Mouse (Mus musculus): ENCODE measurements around the gene Nr0b2. TPM values are rescaled to one million over a fixed set of nuclear protein-coding genes. Genes with fewer than 3 reads are reported as not detected.

Gene Nr0b2
- polyA plus RNA-seq, 1 experiment from 2014 or later: 3.3 TPM

- peaks cover under 1% of the 10 kb centered on the region; the same call in 1 of the 2 replicates for H3K4me1 ChIP-seq (ENCODE audit: control insufficient read depth, insufficient read depth, low read length)
- no peak overlapping the region for H3K4me2 ChIP-seq (replicated peaks; ENCODE audit: low read depth, low read length)
- no peaks in the 10 kb centered on the region for H3K27me3 ChIP-seq (ENCODE audit: control insufficient read depth, insufficient read depth, low read length)
- H3K36me3 ChIP-seq (ENCODE audit: control insufficient read depth, insufficient read depth, low read length): no peaks in the 10 kb centered on the region
- no peaks in the 10 kb centered on the region for H3K9me3 ChIP-seq (ENCODE audit: control insufficient read depth, low read depth, low read length)
- ATAC-seq (ENCODE audit: insufficient number of reproducible peaks, insufficient read depth, low FRiP score, low read depth): no peak
- no peak overlapping the region for H3K9ac ChIP-seq (replicated peaks; ENCODE audit: low read depth, low read length)
- H3K4me3 ChIP-seq (ENCODE audit: low read depth, low read length): no peak overlapping the region
- no peak overlapping the region for H3K27ac ChIP-seq (ENCODE audit: low read length)
- 48% methylated on average over 10 of the region's 10 CpGs for WGBS
Measured at GRCm38 (mm10) chr4:133570066-133570466, 16.9 kb downstream of the Nr0b2 start.

- H3K27me3 ChIP-seq (ENCODE audit: control insufficient read depth, insufficient read depth, low read length): no peaks in the 10 kb centered on the region
- peak within 1 kb of the TSS; percentile 93 for H3K4me2 ChIP-seq (replicated peaks; ENCODE audit: low read depth, low read length)
- H3K4me1 ChIP-seq (ENCODE audit: control insufficient read depth, insufficient read depth, low read length): peaks cover 6% of the 10 kb centered on the region; the same call in 1 of the 2 replicates
- H3K27ac ChIP-seq (ENCODE audit: low read length): peak within 1 kb of the TSS; percentile 88
- no peaks in the 10 kb centered on the region for H3K9me3 ChIP-seq (ENCODE audit: control insufficient read depth, low read depth, low read length)
- peaks cover 8% of the 10 kb centered on the region for H3K36me3 ChIP-seq (ENCODE audit: control insufficient read depth, insufficient read depth, low read length)
- 6% methylated on average over 44 of the region's 44 CpGs for WGBS
- H3K9ac ChIP-seq (replicated peaks; ENCODE audit: low read depth, low read length): peak within 1 kb of the TSS; percentile 80
- peak; percentile 88 for ATAC-seq (ENCODE audit: insufficient number of reproducible peaks, insufficient read depth, low FRiP score, low read depth)
- peak within 1 kb of the TSS; percentile 99 for H3K4me3 ChIP-seq (ENCODE audit: low read depth, low read length)
Measured at GRCm38 (mm10) chr4:133574070-133574842, 21.1 kb downstream of the Nr0b2 start, which contains the start of gene Gpatch3. TSS of gene Gpatch3 (plus strand) at chr4:133574745.

- ATAC-seq (ENCODE audit: insufficient number of reproducible peaks, insufficient read depth, low FRiP score, low read depth): 0 out of 2 replicates have a peak, but pooled peaks have one; percentile 38
- Histone ChIP-seq H3K9me3 (ENCODE audit: control insufficient read depth, low read depth, low read length) (no peaks in the 10 kb centered on the region), H3K36me3 (ENCODE audit: control insufficient read depth, insufficient read depth, low read length) (peaks cover 11% of the 10 kb centered on the region), H3K9ac (replicated peaks; ENCODE audit: low read depth, low read length) (peak overlapping the region; percentile 80), H3K27me3 (ENCODE audit: control insufficient read depth, insufficient read depth, low read length) (no peaks in the 10 kb centered on the region), H3K4me1 (ENCODE audit: control insufficient read depth, insufficient read depth, low read length) (peaks cover 6% of the 10 kb centered on the region; the same call in 1 of the 2 replicates), H3K4me2 (replicated peaks; ENCODE audit: low read depth, low read length) (peak overlapping the region; percentile 93), H3K27ac (ENCODE audit: low read length) (peak overlapping the region; percentile 55; the same call in 1 of the 2 replicates), H3K4me3 (ENCODE audit: low read depth, low read length) (peak overlapping the region; percentile 99)
- 1% methylated on average over 41 of the region's 41 CpGs for WGBS
Measured at GRCm38 (mm10) chr4:133574843-133575202, 21.6 kb downstream of the Nr0b2 start.

GRCm38 (mm10) chr4:133577983-133578382 lies 24.8 kb downstream of the Nr0b2 start:
- Histone ChIP-seq H3K9me3 (ENCODE audit: control insufficient read depth, low read depth, low read length) (no peaks in the 10 kb centered on the region), H3K4me2 (replicated peaks; ENCODE audit: low read depth, low read length) (no peak overlapping the region), H3K27me3 (ENCODE audit: control insufficient read depth, insufficient read depth, low read length) (no peaks in the 10 kb centered on the region), H3K36me3 (ENCODE audit: control insufficient read depth, insufficient read depth, low read length) (peaks cover 20% of the 10 kb centered on the region), H3K9ac (replicated peaks; ENCODE audit: low read depth, low read length) (no peak overlapping the region), H3K27ac (ENCODE audit: low read length) (no peak overlapping the region), H3K4me3 (ENCODE audit: low read depth, low read length) (no peak overlapping the region), H3K4me1 (ENCODE audit: control insufficient read depth, insufficient read depth, low read length) (peaks cover 6% of the 10 kb centered on the region; the same call in 1 of the 2 replicates)
- 81% methylated on average over 12 of the region's 12 CpGs for WGBS
- no peak for ATAC-seq (ENCODE audit: insufficient number of reproducible peaks, insufficient read depth, low FRiP score, low read depth)

- H3K9ac ChIP-seq (replicated peaks; ENCODE audit: low read depth, low read length): peak overlapping the region; percentile 78
- peaks cover 29% of the 10 kb centered on the region for H3K36me3 ChIP-seq (ENCODE audit: control insufficient read depth, insufficient read depth, low read length)
- 56% methylated on average over 6 of the region's 6 CpGs for WGBS
- H3K27ac ChIP-seq (ENCODE audit: low read length): peak overlapping the region; percentile 74; the same call in 1 of the 2 replicates
- H3K4me2 ChIP-seq (replicated peaks; ENCODE audit: low read depth, low read length): peak overlapping the region; percentile 99
- H3K27me3 ChIP-seq (ENCODE audit: control insufficient read depth, insufficient read depth, low read length): no peaks in the 10 kb centered on the region
- H3K4me3 ChIP-seq (ENCODE audit: low read depth, low read length): peak overlapping the region; percentile 98
- H3K9me3 ChIP-seq (ENCODE audit: control insufficient read depth, low read depth, low read length): no peaks in the 10 kb centered on the region
- peak; percentile 35; the same call in 1 of the 2 replicates for ATAC-seq (ENCODE audit: insufficient number of reproducible peaks, insufficient read depth, low FRiP score, low read depth)
- peaks cover 7% of the 10 kb centered on the region; the same call in 1 of the 2 replicates for H3K4me1 ChIP-seq (ENCODE audit: control insufficient read depth, insufficient read depth, low read length)
Measured at GRCm38 (mm10) chr4:133583690-133584058, 30.5 kb downstream of the Nr0b2 start.

GRCm38 (mm10) chr4:133584059-133584951 lies 31.1 kb downstream of the Nr0b2 start, which contains the start of gene Gpn2:
TSS of gene Gpn2 (plus strand) at chr4:133584362.
- ATAC-seq (ENCODE audit: insufficient number of reproducible peaks, insufficient read depth, low FRiP score, low read depth): peak; percentile 86
- Histone ChIP-seq H3K4me3 (ENCODE audit: low read depth, low read length) (peak within 1 kb of the TSS; percentile 98), H3K9ac (replicated peaks; ENCODE audit: low read depth, low read length) (peak within 1 kb of the TSS; percentile 78), H3K27me3 (ENCODE audit: control insufficient read depth, insufficient read depth, low read length) (no peaks in the 10 kb centered on the region), H3K27ac (ENCODE audit: low read length) (peak within 1 kb of the TSS; percentile 74; the same call in 1 of the 2 replicates), H3K9me3 (ENCODE audit: control insufficient read depth, low read depth, low read length) (no peaks in the 10 kb centered on the region), H3K4me2 (replicated peaks; ENCODE audit: low read depth, low read length) (peak within 1 kb of the TSS; percentile 99), H3K4me1 (ENCODE audit: control insufficient read depth, insufficient read depth, low read length) (peaks cover 7% of the 10 kb centered on the region; the same call in 1 of the 2 replicates), H3K36me3 (ENCODE audit: control insufficient read depth, insufficient read depth, low read length) (peaks cover 27% of the 10 kb centered on the region)
- WGBS: 2% methylated on average over 65 of the region's 65 CpGs

- 33% methylated on average over 7 of the region's 7 CpGs for WGBS
Measured at GRCm38 (mm10) chr4:133592570-133592969, 39.4 kb downstream of the Nr0b2 start.

GRCm38 (mm10) chr4:133595538-133595937 lies 42.4 kb downstream of the Nr0b2 start:
- H3K4me1 ChIP-seq (ENCODE audit: control insufficient read depth, insufficient read depth, low read length): peaks cover 5% of the 10 kb centered on the region; the same call in 1 of the 2 replicates
- no peak overlapping the region for H3K4me3 ChIP-seq (ENCODE audit: low read depth, low read length)
- H3K9me3 ChIP-seq (ENCODE audit: control insufficient read depth, low read depth, low read length): no peaks in the 10 kb centered on the region
- no peak overlapping the region for H3K4me2 ChIP-seq (replicated peaks; ENCODE audit: low read depth, low read length)
- ATAC-seq (ENCODE audit: insufficient number of reproducible peaks, insufficient read depth, low FRiP score, low read depth): no peak
- 0 out of 2 replicates have a peak, but pooled peaks cover 3% of the 10 kb centered on the region for H3K27me3 ChIP-seq (ENCODE audit: control insufficient read depth, insufficient read depth, low read length)
- WGBS: 65% methylated on average over 7 of the region's 7 CpGs
- H3K9ac ChIP-seq (replicated peaks; ENCODE audit: low read depth, low read length): no peak overlapping the region
- H3K27ac ChIP-seq (ENCODE audit: low read length): no peak overlapping the region
- H3K36me3 ChIP-seq (ENCODE audit: control insufficient read depth, insufficient read depth, low read length): peaks cover 7% of the 10 kb centered on the region; the same call in 1 of the 2 replicates

More at GRCm38 (mm10) chr4:133592570-133592969, 39.4 kb downstream of the Nr0b2 start:
- 0 out of 2 replicates have a peak, but pooled peaks have one; percentile 26 for ATAC-seq (ENCODE audit: insufficient number of reproducible peaks, insufficient read depth, low FRiP score, low read depth)
- Histone ChIP-seq H3K4me2 (replicated peaks; ENCODE audit: low read depth, low read length) (no peak overlapping the region), H3K9me3 (ENCODE audit: control insufficient read depth, low read depth, low read length) (no peaks in the 10 kb centered on the region), H3K27me3 (ENCODE audit: control insufficient read depth, insufficient read depth, low read length) (no peaks in the 10 kb centered on the region), H3K4me3 (ENCODE audit: low read depth, low read length) (no peak overlapping the region), H3K27ac (ENCODE audit: low read length) (no peak overlapping the region), H3K36me3 (ENCODE audit: control insufficient read depth, insufficient read depth, low read length) (peaks cover 17% of the 10 kb centered on the region; the same call in 1 of the 2 replicates), H3K9ac (replicated peaks; ENCODE audit: low read depth, low read length) (no peak overlapping the region), H3K4me1 (ENCODE audit: control insufficient read depth, insufficient read depth, low read length) (no peaks in the 10 kb centered on the region)
